Mouse (Mus musculus) liver, adult 2 months (tissue): ENCODE data around the gene Zfp598.

Source experiments
- CTCF ChIP-seq: fragments of 200-500 bp; IDR thresholded peaks from 2 replicates; pipeline ENCODE4 v1.5.1; 2011; ENCODE audit warnings: low read depth, low read length, control low read depth
- POLR2A ChIP-seq: fragments of 200-500 bp; IDR thresholded peaks from 2 replicates; pipeline ENCODE4 v1.6.1; 2011; ENCODE audit warnings: low read length, control low read depth; ENCODE audit not compliant: insufficient read depth; ENCODE audit errors: extremely low read depth

DNA sequence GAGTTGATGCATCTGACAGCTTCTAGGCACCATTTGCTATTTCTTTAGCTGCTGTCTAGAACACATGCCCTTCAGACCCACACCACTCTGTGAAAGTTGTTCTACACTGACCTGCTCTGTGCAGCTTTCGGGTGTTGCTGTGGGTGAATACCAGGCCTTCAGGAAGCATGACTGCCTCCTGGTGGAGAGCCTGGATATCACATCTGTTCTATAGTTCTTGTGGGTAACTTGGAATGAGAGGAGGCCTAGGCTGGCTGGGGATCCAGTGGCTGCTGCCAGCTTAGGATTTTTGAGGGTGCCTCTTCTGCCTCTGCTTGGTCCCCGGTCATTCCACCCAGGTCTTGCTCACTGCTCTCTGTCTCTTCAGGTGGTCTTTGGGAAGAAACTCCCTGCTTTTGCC, 6.7 kb downstream of the Zfp598 start:
- TF ChIP-seq CTCF (peak; percentile 63), POLR2A (no peak)
